Mouse (Mus musculus) lung, adult 2 months (tissue): Measurements from ENCODE around the gene Rgs7bp.

ENCODE experiments used
- CTCF ChIP-seq: fragments of 200-500 bp; IDR thresholded peaks from 2 replicates; pipeline ENCODE4 v1.5.1; 2011; ENCODE audit warnings: mild to moderate bottlenecking, low read length, control low read depth; ENCODE audit not compliant: insufficient read depth
- POLR2A ChIP-seq: fragments of 200-500 bp; IDR thresholded peaks from 2 replicates; pipeline ENCODE4 v1.6.1; 2011; ENCODE audit warnings: low read depth, mild to moderate bottlenecking, control low read depth, low read length, borderline replicate concordance; ENCODE audit errors: extremely low read depth

GRCm38 (mm10) chr13:104939856-104940255 lies 114.9 kb downstream of the Rgs7bp start:
- TF ChIP-seq CTCF = no peak
- no peak for TF ChIP-seq POLR2A
